ENCODE assay signal across 7 mouse cellular contexts in genomic region chr2:32084111-32084871, GRCm38 (mm10). TPM values are rescaled to one million over a fixed set of nuclear protein-coding genes. Genes with fewer than 3 reads are reported as not detected.
DNase-seq lines count a peak whose midpoint lies in the region; ATAC-seq and TF ChIP-seq lines count a peak whose summit lies in the region.

Gene Fam78a, minus strand, starts transcription at chr2:32084857.

- in situ Hi-C loops in CH12.LX (cut with MboI; ENCODE audit: low pct_ligation_motif_present, low pct_unique_long_range_greater_than_20kb, low sequenced_read_pairs), result no loop called here

- H3K9ac ChIP-seq in CH12.LX (ENCODE audit: insufficient read depth, low read depth), result no peak within 1 kb of the TSS
- peak within 1 kb of the TSS; percentile 71 for H3K9ac ChIP-seq in heart, embryonic 15.5 days
- peak within 1 kb of the TSS; percentile 70 for H3K9ac ChIP-seq in limb, embryonic 13.5 days

- TF ChIP-seq CTCF in CH12.LX (conservative IDR thresholded peaks at IDR 0.05 in 1 of 2, IDR thresholded peaks at IDR 0.05 in 1 of 2; ENCODE audit: low read depth in 2 of 2, low read length in 2 of 2), result no peak
- no peak for TF ChIP-seq CTCF in embryonic fibroblast, embryonic 13.5 days (IDR thresholded peaks at IDR 0.05; ENCODE audit: borderline replicate concordance, insufficient read depth, low read length)

- no peak within 1 kb of the TSS for H3K27ac ChIP-seq in CH12.LX (ENCODE audit: insufficient read depth, low read depth)
- H3K27ac ChIP-seq in embryonic fibroblast, embryonic 13.5 days (ENCODE audit: insufficient read depth, low read length), result no peak within 1 kb of the TSS
- H3K27ac ChIP-seq in heart, embryonic 15.5 days, result peak within 1 kb of the TSS; percentile 89
- H3K27ac ChIP-seq in limb, embryonic 13.5 days, result no peak within 1 kb of the TSS

- no peaks in the 10 kb centered on the region for H3K36me3 ChIP-seq in CH12.LX (replicated peaks in 1 of 2; ENCODE audit: control insufficient read depth in 1 of 2, insufficient read depth in 1 of 2, low read length in 1 of 2)
- no peaks in the 10 kb centered on the region for H3K36me3 ChIP-seq in heart, embryonic 15.5 days
- no peaks in the 10 kb centered on the region for H3K36me3 ChIP-seq in limb, embryonic 13.5 days

- no peak for TF ChIP-seq RAD21 in CH12.LX (IDR thresholded peaks at IDR 0.05; ENCODE audit: low read depth, low read length)

- no peak for TF ChIP-seq POLR2A in CH12.LX (IDR thresholded peaks at IDR 0.05; ENCODE audit: low read depth, low read length)
- no peak for TF ChIP-seq POLR2A in embryonic fibroblast, embryonic 13.5 days (IDR thresholded peaks at IDR 0.05; ENCODE audit: low read depth, low read length)

- peaks cover 35% of the 10 kb centered on the region for H3K27me3 ChIP-seq in CH12.LX (replicated peaks)
- 0 out of 2 replicates have a peak, but pooled peaks cover 3% of the 10 kb centered on the region for H3K27me3 ChIP-seq in heart, embryonic 15.5 days
- peaks cover 76% of the 10 kb centered on the region for H3K27me3 ChIP-seq in limb, embryonic 13.5 days

- peak; percentile 59 for ATAC-seq in heart, embryonic 15.5 days (replicated peaks; ENCODE audit: insufficient number of reproducible peaks, insufficient read depth, low FRiP score, low read depth)
- peak; percentile 57; the same call in 1 of the 2 replicates for ATAC-seq in limb, embryonic 13.5 days (ENCODE audit: low FRiP score, low read depth)

- no peak for DNase-seq in CH12.LX (ENCODE audit: extremely low read depth)
- peak; percentile 84 for DNase-seq in R1 (ENCODE audit: low read depth, low spot score)
- peak; percentile 63 for DNase-seq in neural tube, embryonic 10.5 days (ENCODE audit: extremely low spot score, low spot score)
- DNase-seq in testis, postnatal 14 days (ENCODE audit: low spot score), result peak; percentile 45

- dilution Hi-C loops in CH12.LX (cut with MboI; ENCODE audit: extremely low pct_ligation_motif_present, extremely low pct_unique_long_range_greater_than_20kb, low sequenced_read_pairs), result no loop called here

- H3K4me2 ChIP-seq in CH12.LX (ENCODE audit: insufficient read depth, low read depth, poor library complexity, severe bottlenecking), result peak within 1 kb of the TSS; percentile 69
- H3K4me2 ChIP-seq in heart, embryonic 15.5 days, result peak within 1 kb of the TSS; percentile 99
- peak within 1 kb of the TSS; percentile 99 for H3K4me2 ChIP-seq in limb, embryonic 13.5 days (replicated peaks)

- H3K4me3 ChIP-seq in CH12.LX (replicated peaks in 1 of 3; ENCODE audit: low read depth in 2 of 3, low read length in 2 of 3, poor library complexity in 1 of 3), result peak within 1 kb of the TSS; percentile 10 to 66 (median 42)
- peak within 1 kb of the TSS; percentile 51 for H3K4me3 ChIP-seq in embryonic fibroblast, embryonic 13.5 days (ENCODE audit: insufficient read depth, low read length)
- H3K4me3 ChIP-seq in heart, embryonic 15.5 days, result peak within 1 kb of the TSS; percentile 58
- H3K4me3 ChIP-seq in limb, embryonic 13.5 days, result peak within 1 kb of the TSS; percentile 68

- TF ChIP-seq EP300 in CH12.LX (IDR thresholded peaks at IDR 0.05; ENCODE audit: low read length), result no peak

- H3K9me3 ChIP-seq in CH12.LX (replicated peaks; ENCODE audit: low read length), result peaks cover 9% of the 10 kb centered on the region
- no peaks in the 10 kb centered on the region for H3K9me3 ChIP-seq in heart, embryonic 15.5 days (replicated peaks)
- no peaks in the 10 kb centered on the region for H3K9me3 ChIP-seq in limb, embryonic 13.5 days

- no peaks in the 10 kb centered on the region for H3K79me2 ChIP-seq in CH12.LX (replicated peaks; ENCODE audit: control insufficient read depth, extremely low read depth, insufficient read depth, poor library complexity, severe bottlenecking)

- H3K4me1 ChIP-seq in CH12.LX (ENCODE audit: control insufficient read depth in 1 of 2, insufficient read depth in 2 of 2), result peaks cover 12 to 23% of the 10 kb centered on the region in 2 experiments
- H3K4me1 ChIP-seq in embryonic fibroblast, embryonic 13.5 days (ENCODE audit: control insufficient read depth, insufficient read depth, low read length), result no peaks in the 10 kb centered on the region
- peaks cover 39% of the 10 kb centered on the region for H3K4me1 ChIP-seq in heart, embryonic 15.5 days (replicated peaks)
- peaks cover 33% of the 10 kb centered on the region for H3K4me1 ChIP-seq in limb, embryonic 13.5 days

- 1% methylated on average over 64 of the region's 68 CpGs for WGBS in heart, embryonic 15.5 days
- WGBS in limb, embryonic 13.5 days, result under 1% methylated on average over 68 of the region's 68 CpGs

TF ChIP-seq in CH12.LX, 34 proteins besides CTCF, POLR2A, EP300 and RAD21:
- TF ChIP-seq MAFK (IDR thresholded peaks at IDR 0.05; ENCODE audit: insufficient replicate concordance, low read length) (no peak), CHD2 (IDR thresholded peaks at IDR 0.05; ENCODE audit: low read length) (no peak), NRF1 (IDR thresholded peaks at IDR 0.05; ENCODE audit: low read depth, low read length) (0 out of 2 replicates have a peak, but pooled peaks have one; percentile 37)

RNA-seq across cellular contexts. Expression of gene Fam78a, which starts in this region (rescaled TPM):
- total RNA-seq in CH12.LX (2012; rRNA removed), result 0.21 and 0.47 TPM in 2 replicates
- 0.07 and 0.21 TPM in 2 replicates for total RNA-seq in CH12.LX (2014; rRNA removed)
- polyA plus RNA-seq in CH12.LX (2012; ENCODE audit: insufficient read length, low read depth), result 0.07 TPM in 1 of 2 replicates, not detected in the other
- not detected in 2 replicates for polyA plus RNA-seq in embryonic fibroblast, embryonic 13.5 days (2011; ENCODE audit: insufficient read length, low read depth, missing spikeins)
- 26.7 and 29.1 TPM in 2 replicates for polyA plus RNA-seq in heart, embryonic 15.5 days (2015; fragmentation: Nextera tagmentation; extraction: Ambion mirVana)
- 4.5 and 5.4 TPM in 2 replicates for polyA plus RNA-seq in limb, embryonic 13.5 days (2015; fragmentation: Nextera tagmentation; extraction: Ambion mirVana)
